Mouse (Mus musculus) hindbrain, embryonic 14.5 days (tissue): ENCODE measurements around the gene Teddm1b. TPM values are rescaled to one million over a fixed set of nuclear protein-coding genes. Genes with fewer than 3 reads are reported as not detected.
"Not testable (repeated sequence)": the region's sequence is repeated elsewhere in the genome, so short reads cannot be mapped to it uniquely, and the experiment has no call there.

ENCODE experiments used
- ATAC-seq: fragments of 200-750 bp; cut with Nextera tagmentation; 2 replicates; pipeline ENCODE4 v1.8.0; 2017; ENCODE audit warnings: moderate number of reproducible peaks, mild to moderate bottlenecking, moderate TSS enrichment, moderate library complexity; ENCODE audit not compliant: low FRiP score
- DNase-seq: peaks from one replicate; pipeline ENCODE4 v3.0.0-alpha.2; 2015; ENCODE audit warnings: low spot score
- H3K27ac ChIP-seq: fragments of 300-500 bp; sonication (generic); 2 replicates; pipeline ENCODE4 v1.5.1; 2014; ENCODE audit warnings: mild to moderate bottlenecking, moderate library complexity
- H3K27me3 ChIP-seq: fragments of 300-500 bp; sonication (generic); 2 replicates; pipeline ENCODE4 v1.6.1; 2014; ENCODE audit warnings: mild to moderate bottlenecking, low read length, mixed read lengths; ENCODE audit not compliant: control insufficient read depth, insufficient read depth
- H3K36me3 ChIP-seq: fragments of 300-500 bp; sonication (generic); replicated peaks from 2 replicates; pipeline ENCODE4 v1.6.1; 2014; ENCODE audit not compliant: control insufficient read depth, insufficient read depth
- H3K4me1 ChIP-seq: fragments of 300-500 bp; sonication (generic); replicated peaks from 2 replicates; pipeline ENCODE4 v1.6.1; 2014; ENCODE audit warnings: antibody characterized with exemption, low read length, mixed read lengths; ENCODE audit not compliant: control insufficient read depth, insufficient read depth
- H3K4me2 ChIP-seq: fragments of 300-500 bp; sonication (generic); replicated peaks from 2 replicates; pipeline ENCODE4 v1.6.1; 2014; ENCODE audit warnings: mild to moderate bottlenecking, moderate library complexity
- H3K4me3 ChIP-seq: fragments of 300-500 bp; sonication (generic); replicated peaks from 2 replicates; pipeline ENCODE4 v1.5.1; 2014; ENCODE audit warnings: mild to moderate bottlenecking, low read length
- H3K9ac ChIP-seq: fragments of 300-500 bp; sonication (generic); 2 replicates; pipeline ENCODE4 v1.6.1; 2014
- H3K9me3 ChIP-seq: fragments of 300-500 bp; sonication (generic); 2 replicates; pipeline ENCODE4 v1.6.1; 2016; ENCODE audit warnings: low read length; ENCODE audit not compliant: control insufficient read depth
- WGBS: fragments of 180-500 bp; shearing (Covaris S2); extraction: QIAGEN DNeasy Blood & Tissue Kit; methylation state at CpG from one replicate; pipeline ENCODE4 v1.1.7; 2014; 5-methylcytosine and 5-hydroxymethylcytosine counted together
- polyA plus RNA-seq: library from polyadenylated mRNA; unstranded; fragments of >200 nt; fragmentation: Nextera tagmentation; extraction: Ambion mirVana; gene quantifications from 2 replicates; pipeline ENCODE4 v1.2.1, GENCODE M21; 2014

Gene Teddm1b
- 0.25 and 0.51 TPM in 2 replicates for polyA plus RNA-seq

- no peaks in the 10 kb centered on the region for H3K36me3 ChIP-seq
- no peak within 1 kb of the TSS for H3K9ac ChIP-seq
- no peak within 1 kb of the TSS for H3K4me3 ChIP-seq
- no peak within 1 kb of the TSS for H3K4me2 ChIP-seq
- H3K27ac ChIP-seq = no peak within 1 kb of the TSS
- H3K4me1 ChIP-seq = no peaks in the 10 kb centered on the region
- DNase-seq (no peak), ATAC-seq (no peak)
- H3K27me3 ChIP-seq = no peaks in the 10 kb centered on the region
- whole genome bisulfite sequencing = 92% methylated on average over 6 of the region's 6 CpGs
- no peaks in the 10 kb centered on the region for H3K9me3 ChIP-seq
Measured at GRCm38 (mm10) chr1:153874045-153874444, at the start of gene Teddm1b. Teddm1b (plus strand) TSS chr1:153874345.

DNA sequence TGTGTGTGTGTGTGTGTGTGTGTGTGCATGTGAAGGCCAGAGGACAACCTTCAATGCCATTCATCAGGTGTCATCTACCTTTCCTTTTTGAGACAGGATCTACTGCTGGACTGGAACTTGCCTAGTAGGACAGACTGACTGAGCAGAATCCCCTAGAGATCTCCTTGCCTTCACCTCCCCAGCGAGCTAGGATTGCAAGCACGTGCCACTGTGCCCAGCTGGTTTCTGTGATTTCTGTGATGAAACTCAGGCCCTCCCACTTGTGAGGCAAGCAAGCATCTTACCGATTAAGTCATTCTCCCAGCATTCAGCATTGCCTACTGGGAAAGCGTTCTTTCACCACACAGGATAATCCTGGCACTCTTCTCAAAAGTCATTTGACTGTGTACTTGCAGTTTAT is 43.4 kb upstream of the Teddm1b start:
- Histone ChIP-seq H3K9ac (no peak overlapping the region), H3K36me3 (no peaks in the 10 kb centered on the region), H3K27me3 (no peaks in the 10 kb centered on the region), H3K9me3 (no peaks in the 10 kb centered on the region), H3K4me1 (no peaks in the 10 kb centered on the region), H3K4me3 (no peak overlapping the region), H3K4me2 (no peak overlapping the region), H3K27ac (no peak overlapping the region)
- DNase-seq (no peak), ATAC-seq (no peak)
- 75% methylated on average over 4 of the region's 4 CpGs for WGBS

DNA sequence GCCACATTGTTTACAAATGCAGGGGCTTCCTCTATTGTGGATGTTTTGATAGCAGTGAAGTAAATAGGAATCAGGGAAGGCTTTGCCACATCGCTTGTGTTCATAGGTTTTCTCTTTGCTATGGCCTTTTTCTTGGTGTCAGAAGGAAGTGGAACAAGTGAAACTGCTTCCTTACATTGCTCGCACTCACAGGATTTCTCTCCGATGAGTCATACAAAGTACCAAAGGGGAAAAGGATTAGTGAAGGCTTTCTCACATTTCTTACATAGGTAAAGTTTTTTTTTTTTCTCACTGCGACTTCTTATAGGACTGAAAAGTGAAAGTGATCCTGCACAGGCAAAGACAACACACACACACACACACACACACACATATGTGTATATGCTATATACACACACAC is 38.1 kb upstream of the Teddm1b start:
- Histone ChIP-seq H3K9ac (no peak overlapping the region), H3K27me3 (no peaks in the 10 kb centered on the region), H3K4me3 (no peak overlapping the region), H3K4me2 (no peak overlapping the region), H3K27ac (no peak overlapping the region), H3K4me1 (no peaks in the 10 kb centered on the region), H3K9me3 (no peaks in the 10 kb centered on the region), H3K36me3 (no peaks in the 10 kb centered on the region)
- DNase-seq = no peak
- WGBS = 92% methylated on average over 4 of the region's 4 CpGs
- ATAC-seq = no peak

GRCm38 (mm10) chr1:153842121-153842740 is 31.9 kb upstream of the Teddm1b start:
- H3K9ac ChIP-seq = no peak overlapping the region
- no peaks in the 10 kb centered on the region for H3K9me3 ChIP-seq
- no peak overlapping the region for H3K4me2 ChIP-seq
- no peak overlapping the region for H3K27ac ChIP-seq
- no peaks in the 10 kb centered on the region for H3K27me3 ChIP-seq
- H3K4me1 ChIP-seq = no peaks in the 10 kb centered on the region
- WGBS = 86% methylated on average over 11 of the region's 11 CpGs
- no peak for DNase-seq
- no peak overlapping the region for H3K4me3 ChIP-seq
- no peak for ATAC-seq
- H3K36me3 ChIP-seq = no peaks in the 10 kb centered on the region

DNA sequence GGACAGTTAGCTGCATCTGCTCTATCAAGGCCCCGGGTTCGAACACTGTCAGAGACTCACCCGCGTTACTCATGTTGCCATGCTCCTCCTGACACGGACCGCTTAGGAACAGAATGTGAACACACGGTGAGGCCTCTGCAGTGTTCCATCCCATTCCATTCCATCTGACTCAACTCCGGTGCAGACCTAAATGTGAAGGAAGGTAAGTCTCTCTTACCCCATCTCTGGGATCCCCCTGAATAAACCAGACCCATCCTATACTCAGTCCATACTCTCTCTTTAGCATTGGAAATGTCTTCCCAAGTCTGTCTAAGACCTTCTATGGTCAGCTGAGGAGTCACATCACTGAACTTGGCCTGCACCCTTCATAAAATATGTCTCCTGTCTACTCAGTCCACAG is 30.1 kb upstream of the Teddm1b start, which contains the start of gene Rgsl1:
Rgsl1 (minus strand) TSS at position 101 of the 400 bp plus-strand sequence.
- Histone ChIP-seq H3K9me3 (no peaks in the 10 kb centered on the region), H3K9ac (no peak within 1 kb of the TSS), H3K4me2 (no peak within 1 kb of the TSS), H3K27me3 (no peaks in the 10 kb centered on the region), H3K4me3 (no peak within 1 kb of the TSS), H3K36me3 (no peaks in the 10 kb centered on the region), H3K27ac (no peak within 1 kb of the TSS), H3K4me1 (no peaks in the 10 kb centered on the region)
- ATAC-seq (no peak), DNase-seq (no peak)
- WGBS = 97% methylated on average over 8 of the region's 8 CpGs

DNA sequence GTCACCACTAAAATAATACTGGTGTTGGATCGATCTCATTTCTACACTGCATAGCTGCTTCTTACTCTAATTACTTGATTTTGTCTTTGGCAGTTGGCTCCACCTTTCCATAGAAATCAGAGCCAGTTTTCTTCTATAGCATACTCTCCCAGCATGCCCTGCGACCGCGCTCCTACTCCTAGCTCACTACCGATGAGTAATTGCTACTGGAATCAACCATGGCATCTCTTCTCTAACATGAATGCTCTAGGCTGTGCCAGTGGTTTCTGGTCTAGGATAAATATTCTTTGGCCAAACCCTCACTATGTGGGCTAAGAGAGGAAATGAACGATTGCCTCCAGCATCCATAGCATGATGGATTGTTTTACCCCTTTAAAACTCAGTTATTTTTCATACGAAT is 27.7 kb upstream of the Teddm1b start:
- Histone ChIP-seq H3K4me3 (no peak overlapping the region), H3K9ac (no peak overlapping the region), H3K4me2 (no peak overlapping the region), H3K4me1 (no peaks in the 10 kb centered on the region), H3K27me3 (no peaks in the 10 kb centered on the region), H3K27ac (no peak overlapping the region), H3K9me3 (no peaks in the 10 kb centered on the region), H3K36me3 (no peaks in the 10 kb centered on the region)
- ATAC-seq (0 out of 2 replicates have a peak, but pooled peaks have one; percentile 27), DNase-seq (no peak)
- whole genome bisulfite sequencing = 82% methylated on average over 7 of the region's 7 CpGs

- Histone ChIP-seq H3K4me2 (no peak overlapping the region), H3K27ac (no peak overlapping the region), H3K9me3 (no peaks in the 10 kb centered on the region), H3K4me1 (no peaks in the 10 kb centered on the region), H3K4me3 (no peak overlapping the region), H3K27me3 (no peaks in the 10 kb centered on the region), H3K36me3 (no peaks in the 10 kb centered on the region), H3K9ac (no peak overlapping the region)
- ATAC-seq = peak; percentile 37; the same call in 1 of the 2 replicates
- WGBS = 30% methylated on average over 6 of the region's 6 CpGs
- peak; percentile 79 for DNase-seq
Measured at GRCm38 (mm10) chr1:153846867-153847266, 27.3 kb upstream of the Teddm1b start.

GRCm38 (mm10) chr1:153852696-153853095 is 21.4 kb upstream of the Teddm1b start:
- WGBS = 82% methylated on average over 7 of the region's 7 CpGs

GRCm38 (mm10) chr1:153855946-153856345 is 18.2 kb upstream of the Teddm1b start:
- H3K27me3 ChIP-seq = no peaks in the 10 kb centered on the region
- H3K9me3 ChIP-seq = no peaks in the 10 kb centered on the region
- H3K36me3 ChIP-seq = no peaks in the 10 kb centered on the region
- DNase-seq (no peak), ATAC-seq (no peak)
- no peak overlapping the region for H3K27ac ChIP-seq
- WGBS = 83% methylated on average over 8 of the region's 8 CpGs
- no peaks in the 10 kb centered on the region for H3K4me1 ChIP-seq
- H3K9ac ChIP-seq = no peak overlapping the region
- no peak overlapping the region for H3K4me2 ChIP-seq
- no peak overlapping the region for H3K4me3 ChIP-seq

More at GRCm38 (mm10) chr1:153852696-153853095, 21.4 kb upstream of the Teddm1b start:
- not testable (repeated sequence) for DNase-seq, ATAC-seq, H3K9me3 ChIP-seq, H3K4me2 ChIP-seq, H3K36me3 ChIP-seq, H3K4me3 ChIP-seq, H3K9ac ChIP-seq, H3K27ac ChIP-seq, H3K27me3 ChIP-seq, H3K4me1 ChIP-seq

DNA sequence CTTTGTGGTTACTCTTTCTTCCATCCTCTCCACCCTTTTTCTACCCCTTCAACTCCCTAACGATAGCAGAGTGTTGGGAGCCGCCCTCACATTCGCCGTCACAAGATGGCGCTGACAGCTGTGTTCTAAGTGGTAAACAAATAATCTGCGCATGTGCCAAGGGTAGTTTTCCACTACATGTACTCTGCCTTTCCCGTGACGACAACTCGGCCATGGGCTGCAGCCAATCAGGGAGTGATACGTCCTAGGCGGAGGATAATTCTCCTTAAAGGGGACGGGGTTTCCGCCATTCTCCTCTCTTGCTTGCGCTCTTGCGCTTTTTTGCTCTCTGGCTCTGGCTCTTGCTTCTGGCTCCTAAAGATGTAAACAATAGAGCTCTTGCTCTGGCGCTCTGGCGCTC is 6.2 kb downstream of the Teddm1b start:
- WGBS = over 99% methylated on average over 17 of the region's 17 CpGs
- not testable (repeated sequence) for H3K36me3 ChIP-seq, H3K4me3 ChIP-seq, DNase-seq, H3K4me2 ChIP-seq, H3K9me3 ChIP-seq, H3K9ac ChIP-seq, H3K4me1 ChIP-seq, ATAC-seq, H3K27me3 ChIP-seq, H3K27ac ChIP-seq
